13 mouse cellular contexts compared by ENCODE assay signal in genomic region chr6:143868155-143868685, GRCm38 (mm10).
A peak's percentile ranks its signal among the peaks of the same experiment; 100 is the strongest.
DNase-seq lines count a peak whose midpoint lies in the region; ATAC-seq and TF ChIP-seq lines count a peak whose summit lies in the region.
"Had no signal": no experiment of that assay in that cellular context is flagged by ENCODE, and none has a peak within 500 bp of the region (broad histone marks: within the 10 kb centered on the region; RNA-seq: fewer than 3 reads in every experiment).

No protein-coding gene starts in this region.

- H3K4me1 ChIP-seq in liver, embryonic 16.5 days (ENCODE audit: control insufficient read depth, low read depth, low read length), result peaks cover 12% of the 10 kb centered on the region
- H3K4me1 ChIP-seq in thymus, adult 2 months (replicated peaks; ENCODE audit: control insufficient read depth, insufficient read depth, low read length), result peaks cover 8% of the 10 kb centered on the region

- no peak overlapping the region for H3K27ac ChIP-seq in liver, embryonic 16.5 days (ENCODE audit: low read length)
- H3K27ac ChIP-seq in thymus, adult 2 months (ENCODE audit: control insufficient read depth, insufficient read depth, low read length), result peak overlapping the region; percentile 95
- H3K27ac ChIP-seq: hindbrain, embryonic 14.5 days; stomach, embryonic 15.5 days had no signal

- TF ChIP-seq CTCF in thymus, adult 2 months (IDR thresholded peaks at IDR 0.05; ENCODE audit: borderline replicate concordance, control insufficient read depth, extremely low read depth, insufficient read depth, low read length, poor library complexity), result no peak

- peak; percentile 8 for DNase-seq in c-Kit-positive CD71-positive TER-119-negative erythroid progenitor cells, embryonic 14.5 days (ENCODE audit: low read depth)
- peak; percentile 51 for DNase-seq in thymus, adult 2 months
- no peak for DNase-seq in cerebellum, postnatal 36 days
- DNase-seq in gastrocnemius, adult 18-20 months (ENCODE audit: low spot score), result no peak
- DNase-seq: kidney, postnatal 25 days; left cerebral cortex, postnatal 4 days had no signal

- H3K27me3 ChIP-seq in liver, embryonic 16.5 days (ENCODE audit: control insufficient read depth, insufficient read depth, low read depth, low read length), result no peaks in the 10 kb centered on the region
- H3K27me3 ChIP-seq in thymus, adult 2 months (ENCODE audit: control insufficient read depth, insufficient read depth, low read length), result no peaks in the 10 kb centered on the region
- H3K27me3 ChIP-seq: Patski; stomach, embryonic 15.5 days had no signal

- no peaks in the 10 kb centered on the region for H3K36me3 ChIP-seq in liver, embryonic 16.5 days (ENCODE audit: control insufficient read depth, insufficient read depth)
- no peaks in the 10 kb centered on the region for H3K36me3 ChIP-seq in thymus, adult 2 months (ENCODE audit: control insufficient read depth, insufficient read depth, low read length)
- H3K36me3 ChIP-seq: stomach, embryonic 15.5 days had no signal

- H3K9me3 ChIP-seq in liver, embryonic 16.5 days (replicated peaks; ENCODE audit: control insufficient read depth, low read length), result no peaks in the 10 kb centered on the region
- H3K9me3 ChIP-seq: stomach, embryonic 15.5 days had no signal

- no peak overlapping the region for H3K9ac ChIP-seq in liver, embryonic 16.5 days (ENCODE audit: low read depth, low read length)
- H3K9ac ChIP-seq: hindbrain, embryonic 14.5 days; stomach, embryonic 15.5 days had no signal

- no peak overlapping the region for H3K4me2 ChIP-seq in liver, embryonic 16.5 days (ENCODE audit: low read depth, low read length)
- H3K4me2 ChIP-seq: hindbrain, embryonic 14.5 days; stomach, embryonic 15.5 days had no signal

- TF ChIP-seq POLR2A in thymus, adult 2 months (IDR thresholded peaks at IDR 0.05; ENCODE audit: control insufficient read depth, extremely low read depth, insufficient read depth, low read length, poor library complexity), result no peak

- H3K4me3 ChIP-seq in liver, embryonic 16.5 days (ENCODE audit: low read depth, low read length), result no peak overlapping the region
- no peak overlapping the region for H3K4me3 ChIP-seq in thymus, adult 2 months (ENCODE audit: control insufficient read depth, insufficient read depth, low read length)
- H3K4me3 ChIP-seq: stomach, embryonic 15.5 days had no signal

- peak; percentile 92 for ATAC-seq in CD4-positive, CD25-positive, alpha-beta regulatory T cell, adult 4 months
- peak; percentile 55 for ATAC-seq in liver, embryonic 16.5 days (ENCODE audit: low read depth)
- ATAC-seq in frontal cortex, adult (ENCODE audit: low TSS enrichment), result no peak
- ATAC-seq: midbrain, embryonic 16.5 days; Patski had no signal

- 41% methylated on average over 3 of the region's 3 CpGs for WGBS in liver, embryonic 16.5 days (ENCODE audit: insufficient replicate concordance)
- WGBS in thymus, adult 2 months, result 28% methylated on average over 3 of the region's 3 CpGs

Comparison
In these comparisons a context has a peak if more than half of its experiments do, and no peak if none do; other contexts are left out.
1. DNase-seq: peak in c-Kit-positive CD71-positive TER-119-negative erythroid progenitor cells, embryonic 14.5 days (single experiment) and thymus, adult 2 months (single experiment); none in cerebellum, postnatal 36 days (0 of 2) and gastrocnemius, adult 18-20 months (single experiment).